Mouse (Mus musculus): ENCODE results near the gene Clec9a.

GRCm38 (mm10) chr6:129436025-129436424 lies 27.4 kb downstream of the Clec9a start:
- TF ChIP-seq CTCF (IDR thresholded peaks at IDR 0.05; ENCODE audit: borderline replicate concordance, insufficient read depth, low read length) = no peak
- no peak for TF ChIP-seq POLR2A (IDR thresholded peaks at IDR 0.05; ENCODE audit: low read depth, low read length)
